Mouse (Mus musculus) olfactory bulb, adult 2 months (tissue): ENCODE data around the gene Saysd1.

Experiments used
- CTCF ChIP-seq: fragments of 200-500 bp; IDR thresholded peaks from 2 replicates; pipeline ENCODE4 v1.5.1; 2012; ENCODE audit warnings: low read depth, mild to moderate bottlenecking, low read length, moderate library complexity; ENCODE audit not compliant: insufficient read depth
- POLR2A ChIP-seq: fragments of 200-500 bp; IDR thresholded peaks from 2 replicates; pipeline ENCODE4 v1.6.1; 2012; ENCODE audit warnings: mild to moderate bottlenecking, low read depth, low read length, moderate library complexity; ENCODE audit not compliant: insufficient read depth

- TF ChIP-seq CTCF: no peak
- TF ChIP-seq POLR2A: no peak
Measured at GRCm38 (mm10) chr14:20044036-20044435, 94.3 kb downstream of the Saysd1 start.
